ENCODE assay signal across 45 mouse cellular contexts in genomic region chr11:99351004-99351403, GRCm38 (mm10). TPM values are rescaled to one million over a fixed set of nuclear protein-coding genes. Genes with fewer than 3 reads are reported as not detected.
"Had no signal": no experiment of that assay in that cellular context is flagged by ENCODE, and none has a peak within 500 bp of the region (broad histone marks: within the 10 kb centered on the region; RNA-seq: fewer than 3 reads in every experiment).

Krt27 (minus strand) TSS chr11:99351104.

- H3K4me2 ChIP-seq: limb, embryonic 12.5 days; limb, embryonic 13.5 days; limb, embryonic 15.5 days; liver, embryonic 11.5 days; liver, embryonic 12.5 days; liver, embryonic 13.5 days; liver, embryonic 15.5 days; lung, embryonic 14.5 days; lung, embryonic 15.5 days; midbrain, embryonic 11.5 days; midbrain, embryonic 12.5 days; midbrain, embryonic 13.5 days; midbrain, embryonic 15.5 days had no signal

- ATAC-seq: liver, embryonic 12.5 days; liver, postnatal 0 days; lung, postnatal 0 days; midbrain, embryonic 13.5 days; midbrain, embryonic 15.5 days; midbrain, embryonic 16.5 days had no signal

- DNase-seq: liver; liver, embryonic 13.5 days; liver, postnatal 0 days; lung, adult 18-20 months; lung, adult 2 months; lung, embryonic 14.5 days; lung, postnatal 10 days; lung, postnatal 14 days; lung, postnatal 36 days; lung, postnatal 4 days; midbrain, embryonic 14.5 days had no signal

- H3K27ac ChIP-seq: limb, embryonic 10.5 days; limb, embryonic 12.5 days; limb, embryonic 13.5 days; limb, embryonic 15.5 days; liver, embryonic 12.5 days; liver, embryonic 13.5 days; liver, embryonic 14.5 days; liver, embryonic 15.5 days; lung, embryonic 15.5 days; macrophage; midbrain, embryonic 10.5 days; midbrain, embryonic 12.5 days; midbrain, embryonic 13.5 days; midbrain, embryonic 15.5 days had no signal

- H3K4me3 ChIP-seq: limb, embryonic 10.5 days; limb, embryonic 12.5 days; limb, embryonic 13.5 days; limb, embryonic 15.5 days; liver, embryonic 12.5 days; liver, embryonic 13.5 days; liver, embryonic 15.5 days; lung, embryonic 15.5 days; megakaryocyte, embryonic 14.5 days; midbrain, embryonic 10.5 days; midbrain, embryonic 12.5 days; midbrain, embryonic 13.5 days; midbrain, embryonic 15.5 days; myocyte had no signal

- H3K36me3 ChIP-seq: limb, embryonic 10.5 days; limb, embryonic 12.5 days; limb, embryonic 13.5 days; limb, embryonic 15.5 days; liver, embryonic 12.5 days; liver, embryonic 13.5 days; liver, embryonic 15.5 days; lung, embryonic 15.5 days; midbrain, embryonic 10.5 days; midbrain, embryonic 12.5 days; midbrain, embryonic 13.5 days; midbrain, embryonic 15.5 days had no signal

- H3K27me3 ChIP-seq: limb, embryonic 12.5 days; limb, embryonic 15.5 days; liver, embryonic 13.5 days; liver, embryonic 15.5 days; midbrain, embryonic 12.5 days; midbrain, embryonic 13.5 days; midbrain, embryonic 15.5 days had no signal

- H3K9me3 ChIP-seq: limb, embryonic 10.5 days; limb, embryonic 12.5 days; limb, embryonic 13.5 days; limb, embryonic 15.5 days; liver, embryonic 12.5 days; liver, embryonic 13.5 days; liver, embryonic 15.5 days; lung, embryonic 15.5 days; megakaryocyte, embryonic 14.5 days; midbrain, embryonic 10.5 days; midbrain, embryonic 12.5 days; midbrain, embryonic 13.5 days; midbrain, embryonic 15.5 days had no signal

- H3K9ac ChIP-seq: limb, embryonic 12.5 days; limb, embryonic 13.5 days; limb, embryonic 15.5 days; liver, embryonic 12.5 days; liver, embryonic 13.5 days; liver, embryonic 14.5 days; liver, embryonic 15.5 days; liver, postnatal 0 days; lung, embryonic 14.5 days; lung, embryonic 15.5 days; midbrain, embryonic 12.5 days; midbrain, embryonic 13.5 days; midbrain, embryonic 15.5 days had no signal

- H3K4me1 ChIP-seq: limb, embryonic 10.5 days; limb, embryonic 12.5 days; limb, embryonic 13.5 days; limb, embryonic 15.5 days; liver, embryonic 12.5 days; liver, embryonic 13.5 days; liver, embryonic 15.5 days; lung, embryonic 15.5 days; megakaryocyte, embryonic 14.5 days; midbrain, embryonic 10.5 days; midbrain, embryonic 12.5 days; midbrain, embryonic 13.5 days; midbrain, embryonic 15.5 days had no signal

RNA-seq across cellular contexts. Expression of gene Krt27, which starts in this region (rescaled TPM):
- total RNA-seq: left cerebral cortex, adult 8-10 months; left cerebral cortex, postnatal 10 days; left cerebral cortex, postnatal 14 days; left cerebral cortex, postnatal 25 days; left cerebral cortex, postnatal 36 days; liver, adult 2 months; megakaryocyte progenitor cell, adult 5-6 weeks; megakaryocyte, adult 5-6 weeks; megakaryocyte-erythroid progenitor cell, adult 5-6 weeks; monocyte, adult 5-6 weeks had no signal
- polyA plus RNA-seq: limb, embryonic 10.5 days; limb, embryonic 11.5 days; limb, embryonic 12.5 days; limb, embryonic 13.5 days; limb, embryonic 14.5 days; limb, embryonic 15.5 days; liver, adult 2 months; liver, embryonic 11.5 days; liver, embryonic 12.5 days; liver, embryonic 13.5 days; liver, embryonic 14.5 days; liver, embryonic 15.5 days; liver, embryonic 16.5 days; liver, postnatal 0 days; lung, adult 2 months; lung, embryonic 14.5 days; lung, embryonic 15.5 days; lung, embryonic 16.5 days; lung, postnatal 0 days; macrophage; midbrain, embryonic 10.5 days; midbrain, embryonic 11.5 days; midbrain, embryonic 12.5 days; midbrain, embryonic 13.5 days; midbrain, embryonic 14.5 days; midbrain, embryonic 16.5 days; myocyte; neural tube, embryonic 11.5 days had no signal
